Mouse (Mus musculus): ENCODE data around the gene Chrnd.

The Chrnd gene

GRCm38 (mm10) chr1:87183998-87184750, 6.2 kb upstream of the Chrnd start:
- in situ Hi-C loops (cut with MboI, MseI): no loop called here

- in situ Hi-C loops (cut with MboI, MseI): loop anchor here (5.0 kb wide), 1 partner anchor 82 kb away; the partner anchor contains the start of gene Alpi
Observed at GRCm38 (mm10) chr1:87184751-87185139, 5.7 kb upstream of the Chrnd start.

GRCm38 (mm10) chr1:87185526-87185925, 4.9 kb upstream of the Chrnd start:
- in situ Hi-C loops (cut with MboI, MseI): loop anchor here (5.0 kb wide), 1 partner anchor 83 kb away; the partner anchor contains the start of gene Alpi

- in situ Hi-C loops (cut with MboI, MseI): loop anchor here (5.0 kb wide), 1 partner anchor 84 kb away; the partner anchor contains the start of gene Alpi
Observed at GRCm38 (mm10) chr1:87186261-87187036, 4.0 kb upstream of the Chrnd start.

GRCm38 (mm10) chr1:87187037-87187355, 3.4 kb upstream of the Chrnd start:
- in situ Hi-C loops (cut with MboI, MseI): loop anchor here (5.0 kb wide), 1 partner anchor 85 kb away; the partner anchor contains the start of gene Alpi

GRCm38 (mm10) chr1:87197296-87197695, 6.9 kb downstream of the Chrnd start:
- in situ Hi-C loops (cut with MboI, MseI): no loop called here

- in situ Hi-C loops (cut with MboI, MseI): no loop called here
Observed at GRCm38 (mm10) chr1:87198119-87199065, 8.0 kb downstream of the Chrnd start.

GRCm38 (mm10) chr1:87200811-87201210, 10.4 kb downstream of the Chrnd start:
- in situ Hi-C loops (cut with MboI, MseI): no loop called here

- in situ Hi-C loops (cut with MboI, MseI): no loop called here
Observed at GRCm38 (mm10) chr1:87201848-87202247, 11.4 kb downstream of the Chrnd start.

GRCm38 (mm10) chr1:87203779-87204178, 13.4 kb downstream of the Chrnd start:
- in situ Hi-C loops (cut with MboI, MseI): no loop called here

GRCm38 (mm10) chr1:87204465-87204864, 14.1 kb downstream of the Chrnd start, which contains the start of gene Chrng:
Chrng (plus strand) TSS chr1:87204657.
- in situ Hi-C loops (cut with MboI, MseI): no loop called here

GRCm38 (mm10) chr1:87205038-87205437, 14.6 kb downstream of the Chrnd start:
- in situ Hi-C loops (cut with MboI, MseI): no loop called here

GRCm38 (mm10) chr1:87205502-87205901, 15.1 kb downstream of the Chrnd start:
- in situ Hi-C loops (cut with MboI, MseI): no loop called here

- in situ Hi-C loops (cut with MboI, MseI): no loop called here
Observed at GRCm38 (mm10) chr1:87206339-87206738, 15.9 kb downstream of the Chrnd start.

- in situ Hi-C loops (cut with MboI, MseI): no loop called here
Observed at GRCm38 (mm10) chr1:87211431-87211830, 21.0 kb downstream of the Chrnd start.

- in situ Hi-C loops (cut with MboI, MseI): no loop called here
Observed at GRCm38 (mm10) chr1:87213735-87214704, 23.6 kb downstream of the Chrnd start, which contains the start of gene Eif4e2. Eif4e2 (plus strand) TSS chr1:87213914.

GRCm38 (mm10) chr1:87214748-87215147, 24.3 kb downstream of the Chrnd start:
- in situ Hi-C loops (cut with MboI, MseI): no loop called here

GRCm38 (mm10) chr1:87217938-87218337, 27.5 kb downstream of the Chrnd start:
- in situ Hi-C loops (cut with MboI, MseI): no loop called here

- in situ Hi-C loops (cut with MboI, MseI): no loop called here
Observed at GRCm38 (mm10) chr1:87225739-87226138, 35.3 kb downstream of the Chrnd start.

Data from T-helper 1 cell (primary cell).